Mouse (Mus musculus): ENCODE measurements around the gene Atxn2.
"Not testable (repeated sequence)": the region's sequence is repeated elsewhere in the genome, so short reads cannot be mapped to it uniquely, and the experiment has no call there.

The Atxn2 gene

GRCm38 (mm10) chr5:121836692-121837415, 125.7 kb downstream of the Atxn2 start:
- DNase-seq, result peak; percentile 93 to 96

- no peak for DNase-seq
Measured at GRCm38 (mm10) chr5:121837441-121838340, 126.6 kb downstream of the Atxn2 start, which contains the start of gene Sh2b3. Sh2b3 (minus strand) TSS chr5:121837646.

- peak; percentile 71 to 76 for DNase-seq
Measured at GRCm38 (mm10) chr5:121838341-121839127, 127.4 kb downstream of the Atxn2 start.

GRCm38 (mm10) chr5:121839128-121839473, 128.0 kb downstream of the Atxn2 start:
- no peak for DNase-seq

GRCm38 (mm10) chr5:121841516-121841915, 130.4 kb downstream of the Atxn2 start:
- DNase-seq, result no peak

- DNase-seq, result no peak
Measured at GRCm38 (mm10) chr5:121841973-121842372, 130.8 kb downstream of the Atxn2 start.

- peak in 1 of 2 experiments; percentile 84 for DNase-seq
Measured at GRCm38 (mm10) chr5:121842665-121843118, 131.6 kb downstream of the Atxn2 start.

- no peak for DNase-seq
Measured at GRCm38 (mm10) chr5:121843138-121843905, 132.2 kb downstream of the Atxn2 start.

- no peak for DNase-seq
Measured at GRCm38 (mm10) chr5:121845361-121845760, 134.2 kb downstream of the Atxn2 start.

- DNase-seq, result no peak
Measured at GRCm38 (mm10) chr5:121846322-121846721, 135.2 kb downstream of the Atxn2 start.

GRCm38 (mm10) chr5:121847269-121847668, 136.1 kb downstream of the Atxn2 start:
- not testable (repeated sequence) for DNase-seq

GRCm38 (mm10) chr5:121848035-121848519, 136.9 kb downstream of the Atxn2 start:
- peak in 1 of 2 experiments; percentile 66 for DNase-seq

GRCm38 (mm10) chr5:121848743-121849142, 137.6 kb downstream of the Atxn2 start, which contains the start of gene Pheta1:
Pheta1 (plus strand) TSS chr5:121848984.
- peak; percentile 88 to 94 for DNase-seq

- peak in 1 of 2 experiments; percentile 55 for DNase-seq
Measured at GRCm38 (mm10) chr5:121849478-121850349, 138.6 kb downstream of the Atxn2 start.

GRCm38 (mm10) chr5:121853368-121854051, 142.4 kb downstream of the Atxn2 start:
- DNase-seq, result peak; percentile 64 to 81

- DNase-seq, result no peak
Measured at GRCm38 (mm10) chr5:121854768-121855167, 143.6 kb downstream of the Atxn2 start.

GRCm38 (mm10) chr5:121856740-121857139, 145.6 kb downstream of the Atxn2 start:
- no peak for DNase-seq

GRCm38 (mm10) chr5:121858427-121858826, 147.3 kb downstream of the Atxn2 start:
- DNase-seq, result no peak

GRCm38 (mm10) chr5:121861964-121862363, 150.8 kb downstream of the Atxn2 start:
- DNase-seq, result no peak

GRCm38 (mm10) chr5:121864330-121864729, 153.2 kb downstream of the Atxn2 start:
- no peak for DNase-seq

Data from kidney, adult 8-10 months (tissue).